Mouse (Mus musculus): ENCODE results near the gene Cyp2j12.

DNA sequence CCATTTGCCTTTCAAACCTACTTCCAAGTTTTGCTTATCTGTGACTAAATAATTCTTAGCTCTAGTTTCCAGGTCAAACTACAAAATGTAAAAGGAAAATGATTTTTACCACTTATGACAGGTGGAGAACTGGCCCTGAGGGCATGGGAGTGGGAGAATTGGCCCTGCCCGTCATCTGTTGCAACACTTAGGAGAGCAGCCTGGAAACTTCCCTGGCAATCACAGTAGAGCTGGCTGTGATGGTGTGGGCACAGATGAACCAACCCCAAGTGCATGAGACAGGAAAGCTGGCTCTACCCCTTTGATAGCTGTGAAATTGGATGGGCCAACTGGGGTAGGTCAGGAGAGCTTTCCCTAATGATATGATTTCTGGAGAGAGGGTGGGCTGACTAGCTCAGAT lies 21.9 kb upstream of the Cyp2j12 start:
- no peak for TF ChIP-seq POLR2A (IDR thresholded peaks at IDR 0.05; ENCODE audit: low read depth, low read length)
- TF ChIP-seq CTCF (conservative IDR thresholded peaks at IDR 0.05; ENCODE audit: insufficient read depth, insufficient read length, low read depth, low read length) = no peak
